Mouse (Mus musculus) cerebellum, postnatal 14 days (tissue): ENCODE measurements around the gene Gm42688.

Experiments used
- DNase-seq, 2 experiments: peaks; one replicate each; pipeline ENCODE4 v3.0.0; 2021; ENCODE audit warnings: mixed read lengths in 2 of 2

Gene Gm42688

DNA sequence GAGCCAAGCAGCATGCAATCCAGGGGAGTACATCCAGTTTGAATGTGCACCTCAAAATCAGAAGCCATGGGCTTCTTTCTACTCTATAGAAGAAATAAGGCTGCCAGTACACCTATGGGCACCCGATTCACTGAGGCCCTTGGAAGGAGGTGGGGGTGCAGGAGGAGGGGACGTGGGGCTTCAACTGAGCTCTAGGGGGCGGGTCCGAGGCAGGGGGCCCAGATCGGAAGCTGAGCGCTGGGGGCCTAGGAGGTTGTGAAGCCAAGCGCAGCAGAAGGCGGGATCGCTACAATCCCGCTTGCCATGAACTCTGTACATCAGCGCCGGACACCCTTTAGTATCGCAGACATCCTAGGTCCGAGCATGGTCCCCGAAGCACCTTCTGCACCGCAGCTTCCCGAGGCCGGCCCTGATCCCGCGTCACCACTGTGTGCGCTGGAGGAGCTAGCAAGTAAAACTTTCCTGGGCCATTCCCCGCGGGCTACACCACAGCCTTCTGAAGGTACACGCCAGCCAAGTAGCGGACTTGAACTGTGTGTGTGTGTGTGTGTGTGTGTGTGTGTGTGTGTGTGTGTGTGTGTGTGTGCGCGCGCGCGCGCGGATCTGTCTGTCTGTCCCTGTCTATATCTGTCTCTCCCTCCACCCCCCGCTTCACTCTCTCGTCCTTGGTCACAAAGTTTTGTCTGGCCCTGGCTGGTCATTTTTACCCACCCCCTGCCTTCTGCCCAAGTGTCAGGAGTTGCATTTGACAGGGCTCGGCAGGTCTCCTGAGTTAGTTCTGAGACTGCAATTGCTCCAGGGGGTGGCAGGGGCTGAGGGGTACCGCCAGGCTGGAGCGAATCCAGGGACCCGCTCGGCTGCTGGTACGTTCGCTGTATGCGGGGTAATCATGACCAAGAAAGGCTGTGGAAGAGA lies 15.0 kb upstream of the Gm42688 start, which contains the start of gene Lbx2:
TSS of gene Lbx2 (plus strand) at position 247 of the 915 bp plus-strand sequence.
- no peak for DNase-seq

DNA sequence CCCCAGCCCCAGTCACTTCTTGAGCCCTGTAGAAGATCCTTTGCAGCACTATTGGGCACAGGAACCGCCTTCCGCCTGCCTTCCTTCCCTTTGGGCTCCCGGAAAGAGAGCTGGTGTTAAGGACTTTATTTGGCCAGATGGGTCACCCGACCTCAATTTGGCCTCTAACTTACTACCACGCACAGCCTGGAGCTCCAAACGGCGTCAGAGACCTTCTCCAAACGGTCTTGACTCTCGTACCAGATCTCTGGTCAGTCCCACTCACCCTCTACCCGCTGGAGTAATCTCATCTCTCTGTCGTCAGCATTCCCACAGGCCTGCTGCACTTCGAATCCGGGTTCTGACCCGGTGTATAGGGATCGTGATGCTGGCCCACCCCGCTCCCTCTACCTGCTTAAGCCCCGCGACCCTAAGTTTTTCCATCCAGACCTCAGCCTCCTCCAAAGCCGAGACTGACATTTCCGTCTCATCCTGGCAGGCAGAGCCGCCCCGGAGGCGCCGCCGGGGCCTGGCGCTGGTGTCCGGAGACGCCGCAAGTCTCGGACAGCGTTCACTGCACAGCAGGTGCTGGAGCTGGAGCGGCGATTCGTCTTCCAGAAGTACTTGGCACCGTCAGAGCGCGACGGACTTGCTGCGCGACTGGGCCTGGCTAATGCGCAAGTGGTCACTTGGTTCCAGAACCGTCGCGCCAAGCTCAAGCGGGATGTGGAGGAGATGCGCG lies 14.1 kb upstream of the Gm42688 start:
- DNase-seq, result peak; percentile 43 to 56

GRCm38 (mm10) chr6:83087926-83088260 lies 13.5 kb upstream of the Gm42688 start:
- DNase-seq, result no peak

DNA sequence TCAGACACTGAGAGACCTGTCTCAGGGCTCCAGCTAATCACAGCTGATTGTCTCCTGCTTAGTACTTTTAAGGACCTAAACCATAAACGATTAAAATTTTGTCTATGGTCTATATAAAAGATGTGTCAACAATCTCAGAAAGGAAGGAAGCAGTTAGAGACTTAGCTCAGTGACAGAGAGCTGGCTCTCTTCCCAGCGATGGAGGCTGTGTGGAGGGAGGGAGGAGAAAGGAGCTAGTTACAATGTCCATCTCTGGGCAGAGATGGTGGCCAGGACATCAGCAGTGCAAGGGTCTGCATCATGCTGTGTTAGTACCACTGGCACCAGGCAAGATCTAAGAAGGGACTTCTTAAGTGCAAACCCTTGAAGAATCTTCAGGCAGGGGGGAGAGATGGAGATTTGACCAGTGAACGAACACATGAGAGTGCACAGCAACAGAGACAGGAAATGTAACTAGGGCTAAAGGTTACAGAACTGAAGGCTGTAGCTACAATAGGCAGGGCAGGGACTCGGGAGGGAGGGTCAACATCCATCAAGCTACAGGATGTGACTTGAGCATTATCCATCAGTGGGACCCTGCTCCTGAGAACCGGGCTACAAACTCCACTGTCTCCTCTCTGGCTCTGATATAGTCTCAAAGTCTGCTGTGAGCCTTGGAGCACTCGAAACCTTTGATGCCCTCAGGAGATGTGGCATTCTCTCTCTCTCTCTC lies 8.8 kb upstream of the Gm42688 start:
- no peak for DNase-seq

DNA sequence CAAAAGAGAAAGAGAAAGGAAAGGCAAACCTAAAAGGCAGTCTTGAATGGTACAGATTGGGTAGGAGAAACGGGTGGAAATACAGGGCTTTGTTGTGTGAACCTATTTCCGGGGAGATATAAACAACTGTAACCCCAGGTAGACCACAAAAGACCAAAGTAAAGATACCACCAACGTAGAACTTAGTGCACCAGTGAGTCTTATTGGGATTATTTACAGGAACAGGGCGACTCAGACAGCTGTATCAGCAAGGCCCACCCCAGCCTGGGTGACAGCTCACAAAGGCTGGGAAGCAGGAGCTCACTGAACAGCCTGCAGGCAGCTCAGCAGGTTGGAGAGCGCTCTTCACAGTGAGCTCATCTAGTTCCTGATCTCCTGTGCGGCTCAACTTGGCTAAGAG lies 5.4 kb upstream of the Gm42688 start:
- no peak for DNase-seq

DNA sequence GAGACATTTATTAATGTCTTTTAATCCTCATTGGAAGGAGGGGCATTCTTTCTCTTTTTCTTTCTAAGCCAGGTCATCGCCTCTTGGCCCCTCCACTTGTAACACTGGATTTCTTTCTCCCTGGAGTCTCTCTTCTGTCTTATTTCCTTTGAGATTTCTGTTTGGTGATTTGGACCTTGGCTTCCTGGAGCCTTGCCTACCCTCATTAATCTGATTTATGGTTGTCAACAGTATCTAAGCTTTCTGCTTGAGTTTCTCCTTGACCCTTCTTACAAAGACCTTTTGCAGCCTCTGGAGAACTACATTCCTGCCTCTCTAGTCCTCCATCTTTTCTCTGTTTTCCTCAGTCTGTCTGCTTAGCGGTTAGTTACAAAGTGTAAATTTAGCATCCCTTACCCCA lies 3.0 kb upstream of the Gm42688 start:
- DNase-seq, result no peak

DNA sequence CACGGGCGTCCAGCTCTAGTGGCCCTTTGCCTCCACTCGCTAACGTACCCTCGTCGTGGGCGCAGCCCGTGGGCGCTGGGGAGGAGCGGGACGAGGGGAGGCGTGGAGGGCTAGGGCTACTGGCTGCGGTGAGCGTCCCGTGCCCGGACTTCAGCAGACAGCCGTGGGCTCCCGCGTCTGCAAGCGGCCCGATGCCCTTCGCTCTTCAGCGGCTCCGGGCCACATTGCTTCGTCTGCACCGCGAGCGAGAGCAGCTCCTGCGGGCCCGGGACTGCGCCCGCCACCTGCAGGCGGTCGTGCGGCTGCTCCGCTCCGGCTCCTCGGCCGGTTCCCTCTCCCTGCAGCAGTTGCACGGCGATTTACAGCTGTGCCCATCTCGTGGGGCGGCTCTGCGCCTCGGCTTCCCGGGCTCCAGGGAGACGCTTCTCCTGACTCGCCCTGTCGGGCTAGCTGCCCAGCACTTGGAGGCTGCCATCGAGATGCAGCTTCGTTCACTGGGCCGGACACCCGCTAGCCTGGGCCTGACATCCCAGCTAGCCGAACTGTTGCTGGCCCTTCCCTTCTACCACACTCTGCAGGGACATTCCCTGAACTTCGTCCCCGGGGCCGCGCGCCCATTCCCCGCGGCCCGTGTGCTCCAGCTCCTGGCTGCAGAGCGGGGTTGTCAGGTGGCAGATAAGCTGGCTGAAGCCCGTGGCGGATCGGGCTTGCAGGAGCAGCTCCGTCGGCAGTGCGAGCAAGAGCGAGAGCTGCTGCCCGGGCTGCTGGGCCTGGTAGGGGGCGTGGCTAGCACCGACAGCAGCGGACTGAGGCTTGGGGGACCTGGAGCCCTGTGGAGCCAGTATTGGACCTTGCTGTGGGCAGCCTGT lies 505 bp downstream of the Gm42688 start:
- peak; percentile 66 to 68 for DNase-seq

DNA sequence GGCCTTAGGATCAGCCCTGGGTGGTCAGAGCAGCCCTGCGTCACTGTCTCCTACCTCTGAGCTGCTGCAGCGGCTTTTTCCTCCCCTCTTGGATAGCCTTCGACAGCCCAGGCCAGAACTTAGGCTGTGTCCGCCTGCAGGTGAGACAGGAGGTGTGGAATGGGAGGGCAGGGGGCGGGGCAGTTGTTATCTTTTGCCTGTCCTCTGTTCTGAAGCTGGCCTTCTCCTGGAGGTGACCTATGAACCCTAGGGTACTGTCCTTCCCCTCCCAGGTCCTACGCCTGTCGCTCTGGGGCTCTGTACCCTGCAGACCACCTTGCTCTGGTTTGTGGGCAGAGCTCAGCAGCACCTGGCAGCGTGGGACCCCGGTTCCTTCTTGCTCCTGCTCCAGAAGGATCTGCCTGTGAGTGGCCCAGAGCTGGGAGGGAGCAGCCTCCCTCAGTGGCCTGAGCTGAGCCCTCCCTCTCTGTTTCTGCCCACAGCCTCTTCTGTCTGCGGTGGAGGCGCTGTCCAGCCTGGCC lies 1.8 kb downstream of the Gm42688 start:
- no peak for DNase-seq

DNA sequence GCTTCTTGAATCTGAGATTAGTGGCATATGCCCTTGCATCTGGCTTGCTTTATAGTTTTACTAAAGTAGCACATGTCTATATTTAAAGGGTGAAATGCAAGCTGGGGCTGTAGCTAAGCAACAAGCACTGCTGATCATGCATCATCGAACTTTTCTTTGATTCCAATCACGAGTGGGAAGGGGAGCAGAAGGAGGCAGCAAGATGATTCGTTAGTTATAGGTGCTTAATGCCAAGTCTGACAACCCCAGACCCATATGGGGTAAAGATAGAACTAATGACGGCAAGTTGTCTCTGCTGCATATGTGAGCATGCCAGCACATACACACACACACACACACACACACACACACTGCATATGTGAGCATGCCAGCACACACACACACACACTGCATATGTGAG lies 2.7 kb downstream of the Gm42688 start:
- DNase-seq, result no peak

- DNase-seq, result peak; percentile 75 to 93
These were observed 6.4 kb downstream of the Gm42688 start for GRCm38 (mm10) chr6:83107566-83108400.

DNA sequence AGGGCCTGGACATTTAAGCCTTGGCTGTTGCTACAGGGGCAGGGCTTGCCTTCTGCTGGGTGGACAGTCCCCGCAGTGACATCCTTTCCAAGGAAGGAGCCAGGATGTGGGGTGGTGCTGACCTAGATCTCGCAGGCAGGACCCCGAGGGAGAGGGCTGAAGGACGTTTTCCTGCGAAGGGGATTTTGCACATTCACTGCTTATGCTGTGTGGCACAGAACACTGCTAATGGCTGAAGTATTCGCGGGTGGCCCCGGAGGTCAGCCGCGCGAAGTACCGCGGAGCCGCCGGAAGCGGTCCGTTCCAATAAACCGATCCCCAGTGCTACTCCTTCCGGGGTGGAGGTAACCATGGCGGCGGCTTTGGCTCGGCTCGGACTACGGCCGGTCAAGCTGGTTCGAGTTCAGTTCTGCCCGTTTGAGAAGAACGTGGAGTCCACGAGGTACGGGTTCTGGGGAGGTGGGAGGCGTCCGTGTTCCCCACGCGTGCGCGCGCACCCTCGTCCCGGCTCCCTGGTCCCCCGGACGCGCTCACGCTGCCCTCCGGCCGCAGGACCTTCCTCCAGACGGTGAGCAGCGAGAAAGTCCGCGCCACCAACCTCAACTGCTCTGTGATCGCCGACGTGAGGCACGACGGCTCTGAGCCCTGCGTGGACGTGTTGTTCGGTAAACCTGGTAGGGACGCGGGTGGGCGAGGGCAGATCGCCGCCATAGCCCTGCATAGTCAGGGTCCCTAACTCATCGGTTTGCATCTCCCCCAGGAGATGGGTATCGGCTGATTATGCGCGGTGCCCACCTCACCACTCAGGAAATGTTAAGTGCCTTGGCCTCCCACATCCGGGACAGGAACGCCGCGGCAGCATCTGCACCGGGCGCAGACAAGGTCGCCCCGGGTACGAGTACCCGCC lies 7.6 kb downstream of the Gm42688 start, which contains the start of gene Mrpl53:
TSS of gene Mrpl53 (plus strand) at position 279 of the 907 bp plus-strand sequence.
- peak; percentile 88 to 89 for DNase-seq

DNA sequence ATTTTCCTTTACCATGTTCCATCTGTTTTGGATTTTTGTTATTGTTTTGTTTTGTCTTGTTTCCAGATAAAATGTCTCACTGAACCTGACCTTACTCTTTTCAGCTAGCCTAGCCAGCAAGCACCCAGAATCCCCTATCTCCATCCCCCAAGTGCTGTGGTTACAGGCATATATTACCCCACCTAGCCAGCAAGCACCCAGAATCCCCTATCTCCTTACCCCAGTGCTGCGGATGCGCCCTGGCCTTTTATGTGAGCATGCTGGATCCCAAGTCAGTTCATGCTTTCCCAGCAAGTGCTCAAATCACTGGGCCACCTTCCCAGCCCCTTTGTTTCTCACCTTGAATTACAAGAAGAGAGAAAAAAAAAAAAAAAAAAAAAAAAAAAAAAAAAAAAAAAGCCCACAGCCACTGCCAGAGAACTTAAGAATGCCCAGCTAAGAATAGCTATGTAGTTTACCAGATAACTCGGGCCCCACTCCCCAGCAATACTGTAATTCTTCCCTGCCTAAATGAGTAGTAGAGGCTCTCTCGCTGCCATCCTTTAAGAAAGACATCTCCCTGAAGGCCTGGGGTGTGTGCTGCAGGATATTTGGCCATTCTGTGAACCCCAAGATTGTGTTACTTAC lies 10.2 kb downstream of the Gm42688 start:
- DNase-seq, result no peak

DNA sequence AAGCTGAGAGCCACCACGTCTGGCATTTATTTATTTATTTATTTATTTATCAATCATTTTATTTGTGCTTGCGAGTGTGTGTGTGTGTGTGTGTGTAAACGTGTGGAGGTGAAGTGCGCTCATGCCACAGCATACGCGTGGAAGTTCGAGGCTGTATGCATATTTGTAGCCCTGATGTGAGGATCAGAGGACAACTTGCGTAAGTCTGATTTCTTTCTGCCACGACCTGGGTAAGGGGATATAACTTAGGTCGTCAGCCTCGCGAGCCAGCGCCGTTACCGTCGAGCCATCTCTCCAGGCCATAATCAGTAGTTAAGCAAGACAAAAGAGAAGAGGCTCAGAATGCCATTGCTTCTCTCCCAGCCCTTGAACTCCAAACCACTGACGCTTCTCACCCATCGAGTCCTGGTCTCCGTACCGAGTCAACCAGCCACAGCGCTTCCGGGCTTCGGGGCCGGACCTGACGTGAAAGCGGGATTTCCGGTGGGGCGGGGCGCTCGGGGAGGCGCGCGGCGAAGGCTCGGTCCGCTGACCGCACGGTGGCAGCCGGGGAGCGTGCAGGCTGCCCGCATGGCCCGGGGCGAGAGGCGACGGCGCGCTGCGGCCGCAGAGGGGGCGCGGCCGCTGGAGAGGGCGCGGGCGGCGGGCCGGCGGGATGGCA lies 13.7 kb downstream of the Gm42688 start, which contains the start of gene Mogs:
TSS of gene Mogs (plus strand) at position 486 of the 661 bp plus-strand sequence.
- DNase-seq, result peak; percentile 94 to 95

- peak in 1 of 2 experiments; percentile 46 for DNase-seq
These were observed 14.4 kb downstream of the Gm42688 start for GRCm38 (mm10) chr6:83115682-83116372.

GRCm38 (mm10) chr6:83116373-83117164 lies 15.2 kb downstream of the Gm42688 start:
- no peak for DNase-seq

DNA sequence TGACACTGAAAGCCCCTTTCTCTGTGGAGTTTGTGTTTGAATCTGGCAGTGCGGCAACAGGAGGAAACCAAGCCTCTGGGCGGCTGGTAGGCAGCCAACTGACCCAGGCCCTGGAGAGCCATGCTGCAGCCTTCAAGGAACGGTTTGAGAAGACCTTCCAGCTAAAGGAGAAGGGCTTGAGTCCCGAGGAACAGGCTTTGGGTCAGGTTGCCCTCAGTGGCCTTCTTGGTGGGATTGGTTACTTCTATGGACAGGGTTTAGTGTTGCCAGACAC lies 15.7 kb downstream of the Gm42688 start:
- DNase-seq, result no peak

GRCm38 (mm10) chr6:83117616-83118015 lies 16.2 kb downstream of the Gm42688 start:
- no peak for DNase-seq

DNA sequence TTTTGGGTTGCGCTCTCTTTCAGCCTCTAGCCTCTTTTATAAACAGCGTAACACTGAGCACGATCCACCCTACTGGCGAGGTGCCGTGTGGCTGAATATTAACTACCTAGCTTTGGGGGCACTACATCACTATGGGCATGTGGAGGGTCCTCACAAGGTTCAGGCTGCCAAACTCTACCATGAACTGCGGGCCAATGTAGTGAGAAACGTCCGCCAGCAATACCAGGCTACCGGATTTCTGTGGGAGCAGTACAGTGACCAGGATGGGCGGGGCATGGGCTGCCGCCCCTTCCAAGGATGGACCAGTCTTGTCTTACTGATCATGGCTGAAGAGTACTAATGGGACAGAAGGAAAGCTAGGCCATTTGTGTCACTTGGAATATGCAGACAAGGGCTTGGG lies 17.0 kb downstream of the Gm42688 start:
- DNase-seq, result no peak
